Mouse (Mus musculus): ENCODE data around the gene Acsl6.
A peak's percentile ranks its signal among the peaks of the same experiment; 100 is the strongest.
"Not testable (repeated sequence)": the region's sequence is repeated elsewhere in the genome, so short reads cannot be mapped to it uniquely, and the experiment has no call there.

Gene Acsl6

GRCm38 (mm10) chr11:54303728-54304470 is at the start of gene Acsl6:
Gene Acsl6 (plus strand): TSS chr11:54303798.
- no peak for DNase-seq

GRCm38 (mm10) chr11:54254114-54254513 is 49.5 kb upstream of the Acsl6 start:
- peak; percentile 52 for DNase-seq

- peak; percentile 86 for DNase-seq
Measured at GRCm38 (mm10) chr11:54256624-54257376, 46.8 kb upstream of the Acsl6 start.

GRCm38 (mm10) chr11:54263405-54264031 is 40.1 kb upstream of the Acsl6 start:
- no peak for DNase-seq

- DNase-seq: peak; percentile 75
Measured at GRCm38 (mm10) chr11:54264542-54264941, 39.1 kb upstream of the Acsl6 start.

- DNase-seq: no peak
Measured at GRCm38 (mm10) chr11:54267177-54267576, 36.4 kb upstream of the Acsl6 start, which contains the start of gene Il3. Gene Il3 (minus strand): TSS chr11:54267277.

GRCm38 (mm10) chr11:54269191-54269896 is 34.3 kb upstream of the Acsl6 start:
- no peak for DNase-seq

- DNase-seq: no peak
Measured at GRCm38 (mm10) chr11:54271437-54271949, 32.1 kb upstream of the Acsl6 start.

GRCm38 (mm10) chr11:54287821-54288453 is 15.7 kb upstream of the Acsl6 start:
- no peak for DNase-seq

- no peak for DNase-seq
Measured at GRCm38 (mm10) chr11:54292163-54292562, 11.4 kb upstream of the Acsl6 start.

GRCm38 (mm10) chr11:54293980-54294807 is 9.4 kb upstream of the Acsl6 start:
- no peak for DNase-seq

- DNase-seq: no peak
Measured at GRCm38 (mm10) chr11:54295971-54296370, 7.6 kb upstream of the Acsl6 start.

GRCm38 (mm10) chr11:54296734-54297133 is 6.9 kb upstream of the Acsl6 start:
- no peak for DNase-seq

- DNase-seq: not testable (repeated sequence)
Measured at GRCm38 (mm10) chr11:54297471-54297870, 6.1 kb upstream of the Acsl6 start.

GRCm38 (mm10) chr11:54298777-54299176 is 4.8 kb upstream of the Acsl6 start:
- no peak for DNase-seq

GRCm38 (mm10) chr11:54301994-54302393 is 1.6 kb upstream of the Acsl6 start:
- DNase-seq: no peak

- DNase-seq: no peak
Measured at GRCm38 (mm10) chr11:54302606-54303005, 992 bp upstream of the Acsl6 start.

GRCm38 (mm10) chr11:54303076-54303727 is 396 bp upstream of the Acsl6 start:
- DNase-seq: peak; percentile 43

GRCm38 (mm10) chr11:54304471-54304873 is 874 bp downstream of the Acsl6 start:
- DNase-seq: no peak

- no peak for DNase-seq
Measured at GRCm38 (mm10) chr11:54305331-54305730, 1.7 kb downstream of the Acsl6 start.
